Mouse (Mus musculus) cerebellum, adult 2 months (tissue): Measurements from ENCODE around the gene Olfr307.

Experiments used
- CTCF ChIP-seq: fragments of 200-500 bp; IDR thresholded peaks from 2 replicates; pipeline ENCODE4 v1.5.1; 2011; ENCODE audit warnings: low read depth, mild to moderate bottlenecking, control low read depth, low read length, moderate library complexity, borderline replicate concordance; ENCODE audit not compliant: insufficient read depth
- POLR2A ChIP-seq: fragments of 200-500 bp; IDR thresholded peaks from 2 replicates; pipeline ENCODE4 v1.6.1; 2011; ENCODE audit warnings: low read length, control low read depth, borderline replicate concordance; ENCODE audit not compliant: insufficient read depth

DNA sequence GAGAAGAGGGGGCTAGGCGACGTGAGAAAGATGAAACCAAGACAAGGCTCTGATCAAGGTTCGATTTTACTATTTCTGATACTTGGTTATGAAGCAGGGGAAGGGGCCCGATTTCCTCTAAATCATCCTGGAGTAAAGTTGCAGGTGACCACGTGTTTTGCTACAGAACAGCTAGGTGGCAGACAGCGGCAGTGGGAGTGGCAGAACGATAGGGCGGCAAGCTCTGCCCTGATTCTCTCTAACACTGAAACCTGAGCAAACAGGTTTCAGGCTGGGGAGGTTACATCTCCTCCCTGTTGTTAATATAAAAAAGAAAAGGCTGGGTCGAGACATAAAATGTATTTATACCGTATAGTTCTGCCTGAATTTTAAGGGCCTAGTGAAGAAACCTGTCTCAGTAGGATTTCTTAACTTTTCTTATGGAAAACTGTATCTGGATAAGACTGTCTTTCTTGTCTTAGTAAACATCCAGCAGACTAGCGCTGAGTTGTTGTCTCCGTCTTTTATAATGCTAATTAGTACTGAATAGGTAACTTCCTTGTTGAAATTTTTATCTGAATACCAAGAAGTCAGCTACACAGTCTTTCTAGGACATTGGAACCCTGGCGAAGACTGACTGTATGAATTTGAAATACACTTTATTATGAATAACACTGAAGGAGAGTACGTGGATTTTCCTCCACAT lies 5.6 kb upstream of the Olfr307 start:
- no peak for TF ChIP-seq CTCF
- TF ChIP-seq POLR2A, result no peak
